Mouse (Mus musculus) heart, embryonic 13.5 days (tissue): Measurements from ENCODE around the gene Olfr1259. TPM values are rescaled to one million over a fixed set of nuclear protein-coding genes. Genes with fewer than 3 reads are reported as not detected.
"Not testable (repeated sequence)": the region's sequence is repeated elsewhere in the genome, so short reads cannot be mapped to it uniquely, and the experiment has no call there.

Experiments
- ATAC-seq: fragments of 200-750 bp; cut with Nextera tagmentation; 2 replicates; pipeline ENCODE4 v1.8.0; 2017; ENCODE audit warnings: moderate TSS enrichment; ENCODE audit not compliant: insufficient number of reproducible peaks, low FRiP score, low TSS enrichment; ENCODE audit errors: extremely low read depth
- H3K27ac ChIP-seq: fragments of 300-500 bp; sonication (generic); replicated peaks from 2 replicates; pipeline ENCODE4 v1.5.1; 2015; ENCODE audit warnings: moderate library complexity, mild to moderate bottlenecking, inconsistent platforms
- H3K27me3 ChIP-seq: fragments of 300-500 bp; sonication (generic); replicated peaks from 2 replicates; pipeline ENCODE4 v1.6.1; 2015; ENCODE audit warnings: mild to moderate bottlenecking, inconsistent platforms
- H3K36me3 ChIP-seq: fragments of 300-500 bp; sonication (generic); 2 replicates; pipeline ENCODE4 v1.6.1; 2015; ENCODE audit warnings: mild to moderate bottlenecking, inconsistent platforms
- H3K4me1 ChIP-seq: fragments of 300-500 bp; sonication (generic); 2 replicates; pipeline ENCODE4 v1.6.1; 2015; ENCODE audit warnings: inconsistent platforms
- H3K4me2 ChIP-seq: fragments of 300-500 bp; sonication (generic); 2 replicates; pipeline ENCODE4 v1.6.1; 2015; ENCODE audit warnings: inconsistent platforms, mild to moderate bottlenecking, moderate library complexity
- H3K4me3 ChIP-seq: fragments of 300-500 bp; sonication (generic); 2 replicates; pipeline ENCODE4 v1.5.1; 2015; ENCODE audit warnings: moderate library complexity, mild to moderate bottlenecking, inconsistent platforms
- H3K9ac ChIP-seq: fragments of 300-500 bp; sonication (generic); 2 replicates; pipeline ENCODE4 v1.6.1; 2015; ENCODE audit warnings: inconsistent platforms, mild to moderate bottlenecking, moderate library complexity
- H3K9me3 ChIP-seq: fragments of 300-500 bp; sonication (generic); 2 replicates; pipeline ENCODE4 v1.6.1; 2016; ENCODE audit warnings: inconsistent platforms
- WGBS: fragments of 180-500 bp; shearing (Covaris S2); methylation state at CpG from one replicate; pipeline ENCODE4 v1.1.7; 2015; ENCODE audit warnings: mixed read lengths; 5-methylcytosine and 5-hydroxymethylcytosine counted together
- polyA plus RNA-seq: library from polyadenylated mRNA; unstranded; fragments of >200 nt; fragmentation: Nextera tagmentation; extraction: Ambion mirVana; gene quantifications from 2 replicates; pipeline ENCODE4 v1.2.1, GENCODE M21; 2015

The Olfr1259 gene
- polyA plus RNA-seq: not detected in 2 replicates

DNA sequence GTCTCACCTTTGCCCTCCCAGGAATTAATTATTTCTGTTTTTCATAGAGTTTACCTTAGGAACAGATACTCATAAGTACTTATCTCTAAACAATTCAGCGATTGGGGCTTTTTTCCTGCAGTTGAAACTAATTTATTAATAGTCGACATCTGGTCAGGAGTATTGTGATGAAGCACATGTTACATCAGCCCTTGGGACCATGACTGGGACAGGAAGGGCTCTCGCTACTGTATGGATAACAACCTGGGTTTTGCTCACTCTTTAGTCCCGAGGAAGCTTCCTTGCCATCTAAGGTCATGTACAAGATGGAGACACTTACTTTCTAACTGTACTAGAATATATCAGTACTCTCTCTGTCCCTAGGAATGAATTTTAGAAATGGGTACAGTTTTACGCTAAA, at the start of gene Olfr1259:
Gene Olfr1259, minus strand, starts transcription at position 101 of the 400 bp plus-strand sequence.
- ATAC-seq: no peak

DNA sequence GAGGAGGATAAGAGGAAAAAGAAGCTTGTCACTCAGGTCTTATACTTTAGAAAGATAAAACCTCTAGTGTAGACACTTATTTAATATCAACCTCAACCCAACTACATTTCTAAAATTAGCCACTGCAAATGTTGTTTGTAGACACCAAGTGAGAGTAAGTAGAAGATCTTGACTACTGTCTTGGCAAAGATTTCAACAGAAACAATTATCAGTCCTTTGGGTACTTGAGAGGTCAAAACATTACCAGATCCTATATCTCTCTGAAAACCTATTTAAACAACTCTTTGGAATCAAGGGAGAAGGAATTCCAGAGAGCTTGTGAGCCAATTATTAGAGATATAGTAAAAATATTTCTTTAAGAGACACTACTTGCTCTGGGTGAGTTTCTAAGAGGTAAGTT, 42.5 kb upstream of the Olfr1259 start, which contains the start of gene Olfr1261:
Gene Olfr1261, plus strand, starts transcription at position 301 of the 400 bp plus-strand sequence.
- no peaks in the 10 kb centered on the region for H3K27me3 ChIP-seq
- no peak within 1 kb of the TSS for H3K4me2 ChIP-seq
- H3K27ac ChIP-seq: no peak within 1 kb of the TSS
- no peaks in the 10 kb centered on the region for H3K36me3 ChIP-seq
- no peak within 1 kb of the TSS for H3K4me3 ChIP-seq
- H3K4me1 ChIP-seq: no peaks in the 10 kb centered on the region
- H3K9me3 ChIP-seq: no peaks in the 10 kb centered on the region
- ATAC-seq: no peak
- H3K9ac ChIP-seq: no peak within 1 kb of the TSS

More for the DNA sequence above, at the start of gene Olfr1259:
- 75% methylated on average over 5 of the region's 5 CpGs for WGBS
- Histone ChIP-seq H3K9me3 (no peaks in the 10 kb centered on the region; the same call in 1 of the 2 replicates), H3K4me1 (no peaks in the 10 kb centered on the region), H3K9ac (no peak within 1 kb of the TSS), H3K27ac (no peak within 1 kb of the TSS), H3K36me3 (no peaks in the 10 kb centered on the region), H3K4me2 (no peak within 1 kb of the TSS), H3K27me3 (no peaks in the 10 kb centered on the region), H3K4me3 (no peak within 1 kb of the TSS)

DNA sequence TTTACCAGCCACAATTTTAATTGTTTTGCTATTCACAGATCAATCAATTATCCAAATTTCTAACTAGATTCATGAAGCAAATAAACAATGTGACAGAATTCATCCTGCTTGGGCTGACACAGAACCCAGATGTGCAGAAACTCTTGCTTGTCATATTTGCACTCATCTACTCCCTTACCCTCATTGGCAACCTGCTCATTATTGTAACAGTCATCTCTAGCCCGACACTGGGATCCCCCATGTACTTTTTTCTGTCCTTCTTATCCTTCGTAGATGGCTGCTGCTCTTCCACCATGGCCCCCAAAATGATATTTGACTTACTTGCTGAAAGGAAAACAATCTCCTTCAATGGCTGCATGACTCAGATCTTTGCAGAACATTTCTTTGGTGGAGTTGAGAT, 29.2 kb upstream of the Olfr1259 start:
- Histone ChIP-seq H3K27me3 (no peaks in the 10 kb centered on the region), H3K9me3 (no peaks in the 10 kb centered on the region), H3K9ac (no peak overlapping the region), H3K4me2 (no peak overlapping the region), H3K27ac (no peak overlapping the region), H3K4me1 (no peaks in the 10 kb centered on the region), H3K4me3 (no peak overlapping the region), H3K36me3 (no peaks in the 10 kb centered on the region)
- 77% methylated on average over 2 of the region's 2 CpGs for WGBS
- no peak for ATAC-seq

DNA sequence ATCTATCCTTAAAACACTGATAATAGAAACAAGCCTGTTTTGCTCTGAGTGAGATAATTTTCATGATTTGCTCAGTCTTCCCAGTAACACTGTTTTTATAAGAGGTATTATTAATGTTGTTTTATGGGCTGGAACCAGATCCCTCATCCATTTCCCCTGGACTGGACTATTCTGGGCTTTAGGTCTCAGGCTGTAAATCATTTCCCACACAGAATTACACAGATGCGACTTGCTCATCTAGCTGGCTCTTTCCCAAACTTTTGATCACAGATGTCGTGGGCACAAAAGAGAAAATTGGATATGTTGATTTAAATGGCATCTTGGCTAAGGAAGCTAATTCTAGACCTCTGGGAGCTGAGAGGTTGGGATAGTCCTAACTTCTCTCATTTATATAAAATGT, 25.7 kb upstream of the Olfr1259 start, which contains the start of gene Olfr1260:
Gene Olfr1260, plus strand, starts transcription at position 157 of the 400 bp plus-strand sequence.
- H3K9me3 ChIP-seq: no peaks in the 10 kb centered on the region
- no peaks in the 10 kb centered on the region for H3K27me3 ChIP-seq
- no peak within 1 kb of the TSS for H3K9ac ChIP-seq
- no peak for ATAC-seq
- no peak within 1 kb of the TSS for H3K27ac ChIP-seq
- no peaks in the 10 kb centered on the region for H3K4me1 ChIP-seq
- H3K4me3 ChIP-seq: no peak within 1 kb of the TSS
- H3K36me3 ChIP-seq: no peaks in the 10 kb centered on the region
- WGBS: 52% methylated on average over 2 of the region's 2 CpGs
- H3K4me2 ChIP-seq: no peak within 1 kb of the TSS

DNA sequence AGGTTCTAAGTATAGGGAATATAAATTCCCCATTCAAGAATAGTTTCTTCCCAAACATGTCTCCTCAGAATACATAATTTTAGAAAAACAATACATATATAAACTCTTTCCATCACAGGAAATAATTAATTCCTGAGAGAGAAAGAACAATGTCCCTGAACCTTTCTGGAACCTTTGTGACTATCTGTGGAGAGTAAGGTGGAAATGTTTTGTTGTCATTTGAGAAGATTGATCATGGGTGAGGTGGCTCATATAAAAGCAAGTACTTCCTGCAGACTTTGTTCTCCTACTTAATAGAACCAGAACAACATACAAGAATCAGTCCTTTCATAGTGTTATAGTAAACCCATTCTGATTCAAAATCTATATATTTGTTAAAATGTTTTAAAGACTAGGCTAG, 21.5 kb downstream of the Olfr1259 start, which contains the start of gene Olfr1258:
Gene Olfr1258, plus strand, starts transcription at position 301 of the 400 bp plus-strand sequence.
- Histone ChIP-seq H3K27ac (no peak within 1 kb of the TSS), H3K9me3 (no peaks in the 10 kb centered on the region), H3K4me2 (no peak within 1 kb of the TSS), H3K27me3 (no peaks in the 10 kb centered on the region), H3K4me1 (no peaks in the 10 kb centered on the region), H3K4me3 (no peak within 1 kb of the TSS), H3K9ac (no peak within 1 kb of the TSS), H3K36me3 (no peaks in the 10 kb centered on the region)
- no peak for ATAC-seq

DNA sequence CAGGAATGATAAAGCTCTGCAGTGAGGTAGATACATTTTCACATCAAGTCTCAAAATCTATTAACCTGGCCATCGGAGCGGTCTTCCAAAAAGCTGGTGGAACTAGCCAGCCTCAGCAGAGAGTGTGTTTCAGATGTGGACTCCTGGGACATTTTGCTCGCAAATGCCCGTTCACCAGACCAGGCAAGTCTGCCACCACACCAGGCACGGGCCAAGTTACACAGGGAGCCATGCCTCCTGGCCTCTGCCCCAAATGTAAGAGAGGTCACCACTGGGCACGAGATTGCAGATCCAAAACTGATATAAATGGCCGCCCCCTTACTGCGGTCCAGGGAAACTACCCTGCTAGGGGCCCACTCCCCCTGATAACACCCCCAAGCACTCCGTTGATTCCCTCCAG, 35.8 kb downstream of the Olfr1259 start:
- H3K9me3 ChIP-seq, H3K27me3 ChIP-seq, H3K4me2 ChIP-seq, H3K36me3 ChIP-seq, H3K27ac ChIP-seq, ATAC-seq, H3K9ac ChIP-seq, H3K4me3 ChIP-seq, H3K4me1 ChIP-seq: not testable (repeated sequence)
- 76% methylated on average over 9 of the region's 9 CpGs for WGBS

Other genes starting within 250 kb of the Olfr1259 start
- gene Olfr1252, start 223.7 kb downstream of the Olfr1259 start, polyA plus RNA-seq: not detected in 2 replicates
- gene Olfr1253, start 191.6 kb downstream of the Olfr1259 start, polyA plus RNA-seq: not detected in 2 replicates
- not detected in 2 replicates for gene Olfr1254, start 155.0 kb downstream of the Olfr1259 start, polyA plus RNA-seq
- not detected in 2 replicates for gene Olfr1255, start 136.6 kb downstream of the Olfr1259 start, polyA plus RNA-seq
- not detected in 2 replicates for gene Olfr1256, start 107.1 kb downstream of the Olfr1259 start, polyA plus RNA-seq
- gene Olfr48, start 100.5 kb downstream of the Olfr1259 start, polyA plus RNA-seq: not detected in 2 replicates
- not detected in 2 replicates for gene Olfr1257, start 70.2 kb downstream of the Olfr1259 start, polyA plus RNA-seq
- not detected in 2 replicates for gene Olfr1258, start 21.4 kb downstream of the Olfr1259 start, polyA plus RNA-seq
- not detected in 2 replicates for gene Olfr1260, start 25.7 kb upstream of the Olfr1259 start, polyA plus RNA-seq
- gene Olfr1261, start 42.6 kb upstream of the Olfr1259 start, polyA plus RNA-seq: not detected in 2 replicates
- not detected in 2 replicates for gene Olfr1262, start 51.5 kb upstream of the Olfr1259 start, polyA plus RNA-seq
- gene Olfr1263, start 63.5 kb upstream of the Olfr1259 start, polyA plus RNA-seq: not detected in 2 replicates
- not detected in 2 replicates for gene Olfr1264, start 76.9 kb upstream of the Olfr1259 start, polyA plus RNA-seq
- gene Olfr1265, start 86.7 kb upstream of the Olfr1259 start, polyA plus RNA-seq: not detected in 2 replicates
- not detected in 2 replicates for gene Olfr140, start 114.9 kb upstream of the Olfr1259 start, polyA plus RNA-seq
- not detected in 2 replicates for gene Olfr1269, start 172.7 kb upstream of the Olfr1259 start, polyA plus RNA-seq
- gene Olfr32, start 193.6 kb upstream of the Olfr1259 start, polyA plus RNA-seq: not detected in 2 replicates
- gene Olfr1270, start 204.4 kb upstream of the Olfr1259 start, polyA plus RNA-seq: not detected in 2 replicates